Mouse (Mus musculus) midbrain, embryonic 11.5 days (tissue): ENCODE measurements around the gene Alpl. TPM values are rescaled to one million over a fixed set of nuclear protein-coding genes. Genes with fewer than 3 reads are reported as not detected.

Experiments
- ATAC-seq: fragments of 200-750 bp; cut with Nextera tagmentation; 2 replicates; pipeline ENCODE4 v1.8.0; 2017; ENCODE audit warnings: moderate TSS enrichment, moderate library complexity; ENCODE audit not compliant: low FRiP score
- DNase-seq: peaks from one replicate; pipeline ENCODE4 v3.0.0; 2015; ENCODE audit warnings: low spot score; ENCODE audit errors: missing footprints
- H3K27ac ChIP-seq: fragments of 300-500 bp; sonication (generic); 2 replicates; pipeline ENCODE4 v1.5.1; 2014; ENCODE audit warnings: low read depth, low read length
- H3K27me3 ChIP-seq: fragments of 300-500 bp; sonication (generic); 2 replicates; pipeline ENCODE4 v1.6.1; 2014; ENCODE audit warnings: mild to moderate bottlenecking, low read length, moderate library complexity, mixed read lengths; ENCODE audit not compliant: control insufficient read depth, insufficient read depth
- H3K36me3 ChIP-seq: fragments of 300-500 bp; sonication (generic); 2 replicates; pipeline ENCODE4 v1.6.1; 2014; ENCODE audit warnings: mild to moderate bottlenecking, low read length, moderate library complexity, mixed read lengths; ENCODE audit not compliant: control insufficient read depth, insufficient read depth
- H3K4me1 ChIP-seq: fragments of 300-500 bp; sonication (generic); 2 replicates; pipeline ENCODE4 v1.6.1; 2014; ENCODE audit warnings: low read length; ENCODE audit not compliant: control insufficient read depth, insufficient read depth
- H3K4me2 ChIP-seq: fragments of 300-500 bp; sonication (generic); 2 replicates; pipeline ENCODE4 v1.6.1; 2014; ENCODE audit warnings: mild to moderate bottlenecking, moderate library complexity
- H3K4me3 ChIP-seq: fragments of 300-500 bp; sonication (generic); 2 replicates; pipeline ENCODE4 v1.5.1; 2014; ENCODE audit warnings: low read depth, low read length
- H3K9ac ChIP-seq: fragments of 300-500 bp; sonication (generic); 2 replicates; pipeline ENCODE4 v1.6.1; 2014; ENCODE audit warnings: low read length
- H3K9me3 ChIP-seq: fragments of 300-500 bp; sonication (generic); 2 replicates; pipeline ENCODE4 v1.6.1; 2016; ENCODE audit warnings: low read length; ENCODE audit not compliant: control insufficient read depth
- WGBS: fragments of 180-500 bp; shearing (Covaris S2); extraction: QIAGEN DNeasy Blood & Tissue Kit; methylation state at CpG from one replicate; pipeline ENCODE4 v1.1.7; 2014; 5-methylcytosine and 5-hydroxymethylcytosine counted together
- polyA plus RNA-seq: library from polyadenylated mRNA; unstranded; fragments of >200 nt; fragmentation: Nextera tagmentation; extraction: Ambion mirVana; gene quantifications from 2 replicates; pipeline ENCODE4 v1.2.1, GENCODE M21; 2014

Alpl gene
- polyA plus RNA-seq, 1 experiment from 2014 or later, result 23.7 TPM

- H3K4me3 ChIP-seq, result no peak overlapping the region
- no peaks in the 10 kb centered on the region for H3K9me3 ChIP-seq
- H3K27me3 ChIP-seq, result no peaks in the 10 kb centered on the region
- 91% methylated on average over 2 of the region's 2 CpGs for WGBS
- H3K4me1 ChIP-seq, result no peaks in the 10 kb centered on the region
- no peak overlapping the region for H3K4me2 ChIP-seq
- no peak for ATAC-seq
- DNase-seq, result no peak
- no peak overlapping the region for H3K9ac ChIP-seq
- H3K36me3 ChIP-seq, result no peaks in the 10 kb centered on the region
- no peak overlapping the region for H3K27ac ChIP-seq
These were observed 28.7 kb upstream of the Alpl start for GRCm38 (mm10) chr4:137824881-137825280.

- Histone ChIP-seq H3K36me3 (no peaks in the 10 kb centered on the region), H3K4me3 (no peak overlapping the region), H3K27me3 (no peaks in the 10 kb centered on the region), H3K9ac (no peak overlapping the region), H3K4me1 (no peaks in the 10 kb centered on the region), H3K27ac (no peak overlapping the region), H3K9me3 (no peaks in the 10 kb centered on the region), H3K4me2 (no peak overlapping the region)
- 86% methylated on average over 3 of the region's 3 CpGs for WGBS
- ATAC-seq (no peak), DNase-seq (no peak)
These were observed 27.4 kb upstream of the Alpl start for GRCm38 (mm10) chr4:137823542-137823941.

GRCm38 (mm10) chr4:137822537-137822936 is 26.4 kb upstream of the Alpl start:
- Histone ChIP-seq H3K9me3 (no peaks in the 10 kb centered on the region), H3K36me3 (no peaks in the 10 kb centered on the region), H3K27me3 (no peaks in the 10 kb centered on the region), H3K9ac (no peak overlapping the region), H3K4me1 (no peaks in the 10 kb centered on the region), H3K4me2 (no peak overlapping the region), H3K27ac (no peak overlapping the region), H3K4me3 (no peak overlapping the region)
- no peak for ATAC-seq
- WGBS, result 94% methylated on average over 5 of the region's 5 CpGs
- DNase-seq, result no peak

GRCm38 (mm10) chr4:137820721-137821120 is 24.5 kb upstream of the Alpl start:
- no peak overlapping the region for H3K9ac ChIP-seq
- H3K36me3 ChIP-seq, result no peaks in the 10 kb centered on the region
- DNase-seq, result no peak
- no peaks in the 10 kb centered on the region for H3K27me3 ChIP-seq
- no peaks in the 10 kb centered on the region for H3K9me3 ChIP-seq
- 45% methylated on average over 3 of the region's 3 CpGs for WGBS
- no peak for ATAC-seq
- H3K4me2 ChIP-seq, result no peak overlapping the region
- H3K4me3 ChIP-seq, result no peak overlapping the region
- no peak overlapping the region for H3K27ac ChIP-seq
- H3K4me1 ChIP-seq, result no peaks in the 10 kb centered on the region

- Histone ChIP-seq H3K27me3 (no peaks in the 10 kb centered on the region), H3K4me2 (no peak overlapping the region), H3K36me3 (no peaks in the 10 kb centered on the region), H3K4me3 (no peak overlapping the region), H3K9ac (no peak overlapping the region), H3K4me1 (no peaks in the 10 kb centered on the region), H3K9me3 (no peaks in the 10 kb centered on the region), H3K27ac (no peak overlapping the region)
- 83% methylated on average over 2 of the region's 2 CpGs for WGBS
- DNase-seq (no peak), ATAC-seq (no peak)
These were observed 23.3 kb upstream of the Alpl start for GRCm38 (mm10) chr4:137819487-137819886.

GRCm38 (mm10) chr4:137818341-137818740 is 22.2 kb upstream of the Alpl start:
- no peaks in the 10 kb centered on the region for H3K36me3 ChIP-seq
- no peak overlapping the region for H3K9ac ChIP-seq
- H3K9me3 ChIP-seq, result no peaks in the 10 kb centered on the region
- ATAC-seq, result no peak
- H3K4me3 ChIP-seq, result no peak overlapping the region
- no peak overlapping the region for H3K4me2 ChIP-seq
- no peak for DNase-seq
- WGBS, result 94% methylated on average over 3 of the region's 3 CpGs
- no peaks in the 10 kb centered on the region for H3K4me1 ChIP-seq
- H3K27ac ChIP-seq, result no peak overlapping the region
- no peaks in the 10 kb centered on the region for H3K27me3 ChIP-seq

- WGBS, result 79% methylated on average over 7 of the region's 7 CpGs
- H3K36me3 ChIP-seq, result no peaks in the 10 kb centered on the region
- H3K9me3 ChIP-seq, result no peaks in the 10 kb centered on the region
- H3K27me3 ChIP-seq, result no peaks in the 10 kb centered on the region
- no peaks in the 10 kb centered on the region for H3K4me1 ChIP-seq
- no peak for ATAC-seq
- H3K9ac ChIP-seq, result no peak overlapping the region
- H3K4me2 ChIP-seq, result no peak overlapping the region
- no peak overlapping the region for H3K4me3 ChIP-seq
- no peak overlapping the region for H3K27ac ChIP-seq
- no peak for DNase-seq
These were observed 20.0 kb upstream of the Alpl start for GRCm38 (mm10) chr4:137816216-137816615.

GRCm38 (mm10) chr4:137815473-137815872 is 19.3 kb upstream of the Alpl start:
- no peak overlapping the region for H3K4me2 ChIP-seq
- WGBS, result 70% methylated on average over 3 of the region's 3 CpGs
- no peak for DNase-seq

GRCm38 (mm10) chr4:137814140-137814539 is 18.0 kb upstream of the Alpl start:
- WGBS, result 84% methylated on average over 7 of the region's 7 CpGs
- no peak overlapping the region for H3K4me2 ChIP-seq
- no peak overlapping the region for H3K4me3 ChIP-seq
- H3K9me3 ChIP-seq, result no peaks in the 10 kb centered on the region
- DNase-seq (no peak), ATAC-seq (no peak)
- H3K4me1 ChIP-seq, result no peaks in the 10 kb centered on the region
- H3K27ac ChIP-seq, result no peak overlapping the region
- H3K9ac ChIP-seq, result no peak overlapping the region
- no peaks in the 10 kb centered on the region for H3K27me3 ChIP-seq
- H3K36me3 ChIP-seq, result no peaks in the 10 kb centered on the region

More at GRCm38 (mm10) chr4:137815473-137815872, 19.3 kb upstream of the Alpl start:
- H3K27me3 ChIP-seq, result no peaks in the 10 kb centered on the region
- no peak for ATAC-seq
- no peaks in the 10 kb centered on the region for H3K9me3 ChIP-seq
- no peak overlapping the region for H3K9ac ChIP-seq
- no peaks in the 10 kb centered on the region for H3K36me3 ChIP-seq
- no peak overlapping the region for H3K27ac ChIP-seq
- H3K4me1 ChIP-seq, result no peaks in the 10 kb centered on the region
- no peak overlapping the region for H3K4me3 ChIP-seq
